Mouse (Mus musculus): ENCODE data around the gene Golph3. TPM values are rescaled to one million over a fixed set of nuclear protein-coding genes. Genes with fewer than 3 reads are reported as not detected.
"Not testable (repeated sequence)": the region's sequence is repeated elsewhere in the genome, so short reads cannot be mapped to it uniquely, and the experiment has no call there.

Golph3 gene
- total RNA-seq, 1 experiment from 2014 or later = 109 TPM

DNA sequence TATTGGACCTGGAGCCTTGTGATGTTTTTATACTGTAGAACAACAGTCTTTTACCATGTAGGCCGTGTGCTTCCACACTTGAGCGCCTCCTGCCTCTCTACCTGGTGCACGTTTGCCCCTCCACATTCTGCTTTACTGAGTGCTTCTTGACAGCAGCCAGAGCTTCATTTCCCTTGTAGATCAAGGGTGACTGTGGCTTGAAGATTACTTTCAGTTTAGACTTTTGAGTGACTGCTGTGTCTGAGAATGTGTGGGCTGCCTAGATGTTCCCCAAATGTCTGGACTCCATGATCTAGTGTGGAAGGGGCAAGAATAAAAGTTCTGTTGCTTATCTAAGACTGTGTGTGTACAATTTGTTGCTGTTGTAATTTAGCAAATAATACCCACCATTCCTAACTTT is 27.7 kb downstream of the Golph3 start:
- ATAC-seq (replicated peaks; ENCODE audit: insufficient number of reproducible peaks, low FRiP score, low TSS enrichment, poor library complexity, severe bottlenecking) = no peak

GRCm38 (mm10) chr15:12349840-12350239 is 28.6 kb downstream of the Golph3 start:
- no peak for ATAC-seq (replicated peaks; ENCODE audit: insufficient number of reproducible peaks, low FRiP score, low TSS enrichment, poor library complexity, severe bottlenecking)

- no peak for ATAC-seq (replicated peaks; ENCODE audit: insufficient number of reproducible peaks, low FRiP score, low TSS enrichment, poor library complexity, severe bottlenecking)
These were observed 30.2 kb downstream of the Golph3 start for GRCm38 (mm10) chr15:12351470-12351869.

DNA sequence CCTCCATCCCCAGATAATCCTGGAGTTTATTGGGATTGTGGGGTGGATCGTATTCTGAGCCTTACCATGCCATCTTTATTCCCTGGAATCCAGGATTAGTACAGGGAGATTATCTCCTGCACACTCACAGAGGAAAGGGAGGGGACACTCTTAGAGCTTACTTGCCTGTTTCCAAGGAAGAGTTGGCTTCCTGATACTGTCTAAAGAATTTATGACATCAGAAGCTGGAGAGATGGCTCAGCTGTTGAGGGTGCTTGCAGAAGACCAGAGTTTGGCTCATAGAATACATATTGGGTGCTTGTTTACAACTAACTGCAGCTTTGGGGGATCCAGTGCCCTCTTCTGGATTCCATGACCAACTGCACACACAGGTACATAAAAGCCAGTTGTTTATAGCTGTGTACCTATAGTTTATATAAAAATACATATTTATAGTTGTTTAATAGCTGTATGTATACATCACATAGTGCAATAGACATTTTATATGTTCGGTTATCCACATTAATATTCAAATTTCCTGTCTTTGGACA is 33.1 kb downstream of the Golph3 start:
- no peak for ATAC-seq (replicated peaks; ENCODE audit: insufficient number of reproducible peaks, low FRiP score, low TSS enrichment, poor library complexity, severe bottlenecking)

DNA sequence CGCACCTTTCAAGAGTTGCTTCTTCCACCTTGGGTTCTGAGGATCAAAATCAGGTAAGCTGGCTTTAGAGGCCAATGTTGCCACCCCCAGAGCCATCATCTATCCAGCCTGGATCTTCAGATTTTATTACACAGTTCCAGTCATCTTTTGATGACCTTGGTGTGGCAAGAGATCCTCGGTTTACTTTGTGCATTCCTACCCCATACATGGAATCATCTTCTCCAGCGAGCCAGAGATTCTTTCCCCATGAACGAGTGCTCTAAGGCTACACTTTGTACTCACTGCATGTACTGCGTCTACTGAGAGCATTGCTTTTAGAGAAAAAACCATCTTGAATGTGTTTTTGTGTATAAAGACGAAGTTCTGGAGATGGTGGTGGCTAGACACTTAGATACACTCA is 34.0 kb downstream of the Golph3 start:
- no peak for ATAC-seq (replicated peaks; ENCODE audit: insufficient number of reproducible peaks, low FRiP score, low TSS enrichment, poor library complexity, severe bottlenecking)

- ATAC-seq (replicated peaks; ENCODE audit: insufficient number of reproducible peaks, low FRiP score, low TSS enrichment, poor library complexity, severe bottlenecking) = no peak
These were observed 34.7 kb downstream of the Golph3 start for GRCm38 (mm10) chr15:12355907-12356306.

DNA sequence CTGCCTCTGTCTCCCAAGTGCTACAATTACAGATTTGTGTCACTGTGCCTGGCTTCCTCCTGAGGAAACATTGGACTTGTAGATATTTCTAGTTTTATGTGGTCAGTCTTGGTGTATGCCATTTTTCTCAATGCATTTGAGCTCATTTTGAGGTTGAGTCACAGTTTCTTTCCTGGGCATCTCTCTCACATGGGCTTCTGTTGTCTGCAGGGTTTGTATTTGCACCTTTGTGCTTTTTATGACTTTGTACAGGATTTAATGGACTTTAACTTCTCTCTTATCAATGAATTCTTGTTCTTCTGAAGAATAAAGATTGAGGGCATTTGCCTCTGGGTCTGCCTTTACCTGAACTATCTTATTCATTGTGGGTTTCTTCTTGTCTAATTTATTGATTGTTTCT is 36.2 kb downstream of the Golph3 start:
- ATAC-seq (replicated peaks; ENCODE audit: insufficient number of reproducible peaks, low FRiP score, low TSS enrichment, poor library complexity, severe bottlenecking) = no peak

DNA sequence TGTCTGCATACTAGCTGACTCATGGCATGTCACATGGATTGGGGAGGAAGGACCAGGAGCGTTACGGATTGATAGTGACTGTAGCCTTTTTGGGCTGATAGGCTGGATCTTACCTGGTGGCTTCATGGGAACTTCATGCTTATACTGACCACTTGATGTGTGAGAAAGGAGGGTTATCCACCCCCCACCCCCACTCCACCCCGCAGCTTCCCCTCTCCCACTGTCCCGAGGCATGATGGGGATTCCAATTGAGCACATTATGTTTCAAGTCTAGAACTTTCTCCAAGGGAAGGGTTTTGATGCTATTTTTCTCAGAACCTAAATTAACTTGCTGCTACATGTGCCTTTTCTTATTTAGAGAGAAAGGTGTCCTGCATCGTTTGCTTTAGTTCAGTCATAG is 37.1 kb downstream of the Golph3 start:
- ATAC-seq (replicated peaks; ENCODE audit: insufficient number of reproducible peaks, low FRiP score, low TSS enrichment, poor library complexity, severe bottlenecking) = no peak

GRCm38 (mm10) chr15:12360519-12361212 is 39.4 kb downstream of the Golph3 start:
- no peak for ATAC-seq (replicated peaks; ENCODE audit: insufficient number of reproducible peaks, low FRiP score, low TSS enrichment, poor library complexity, severe bottlenecking)

DNA sequence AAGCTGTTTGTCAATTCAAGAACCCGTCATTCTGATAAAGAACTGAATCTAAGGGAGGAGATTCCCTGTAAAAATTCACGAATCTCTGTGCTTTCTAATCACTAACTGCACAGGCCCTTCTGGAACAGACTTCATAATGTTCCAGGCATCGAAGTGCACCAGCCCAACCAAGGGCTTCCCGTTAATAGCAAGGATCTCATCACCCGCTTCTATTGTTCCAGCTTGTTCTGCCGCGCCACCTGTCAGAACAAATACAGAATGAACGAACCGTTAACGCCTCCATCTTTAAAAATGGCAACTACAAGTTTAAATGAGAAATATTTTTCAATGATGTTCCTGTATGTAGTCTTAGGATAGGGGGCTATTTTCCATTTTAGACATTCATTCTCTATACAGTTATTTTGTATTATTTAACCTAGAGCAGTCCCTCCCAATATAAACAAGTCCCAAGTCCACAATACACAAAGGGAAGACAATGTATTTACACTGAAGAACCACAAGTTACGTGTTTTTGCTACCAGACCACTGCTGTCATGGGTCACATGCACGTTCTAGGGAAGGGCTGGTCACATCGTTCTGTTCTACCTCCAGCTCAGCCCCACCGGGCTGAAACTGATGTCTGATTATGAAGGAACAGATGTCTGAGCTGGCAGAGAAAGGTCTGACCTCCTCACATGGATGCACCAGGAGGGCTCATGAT is 40.9 kb downstream of the Golph3 start:
- ATAC-seq (replicated peaks; ENCODE audit: insufficient number of reproducible peaks, low FRiP score, low TSS enrichment, poor library complexity, severe bottlenecking) = no peak

DNA sequence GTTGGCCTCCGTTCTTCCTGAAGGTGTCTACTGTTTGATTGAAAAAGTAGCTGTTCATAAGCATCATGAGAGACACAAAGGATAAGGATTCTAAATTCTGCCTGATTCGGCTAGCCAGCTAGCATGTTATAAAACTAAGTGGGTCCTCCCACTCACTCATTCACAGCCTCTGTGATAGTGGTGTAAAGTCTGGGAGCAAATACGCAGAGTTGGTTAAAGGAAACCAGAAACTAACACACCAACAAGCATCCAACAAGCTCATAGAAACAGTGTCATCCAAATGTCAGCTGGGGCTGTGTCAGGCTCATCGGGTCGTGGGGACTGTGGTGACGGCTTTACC is 41.4 kb downstream of the Golph3 start:
- ATAC-seq (replicated peaks; ENCODE audit: insufficient number of reproducible peaks, low FRiP score, low TSS enrichment, poor library complexity, severe bottlenecking) = no peak

DNA sequence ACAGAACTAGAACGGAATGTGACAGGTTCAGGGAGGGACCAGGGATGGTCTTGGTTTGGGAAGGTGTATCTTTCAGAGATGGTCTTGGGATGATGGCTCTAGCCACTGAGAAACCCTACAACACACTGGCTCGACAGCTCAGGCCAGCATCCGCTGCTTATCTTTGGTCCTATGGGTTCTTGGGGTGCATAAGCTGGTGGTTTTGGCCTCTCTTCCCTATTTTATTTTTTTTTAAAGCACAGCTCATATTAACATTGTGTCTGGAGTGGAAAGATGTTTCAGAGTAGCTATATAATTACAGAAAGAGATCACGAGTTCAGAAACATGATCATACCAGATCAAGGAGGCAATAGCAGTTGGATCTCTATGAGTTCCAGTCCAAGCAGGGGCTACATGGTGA is 42.8 kb downstream of the Golph3 start:
- no peak for ATAC-seq (replicated peaks; ENCODE audit: insufficient number of reproducible peaks, low FRiP score, low TSS enrichment, poor library complexity, severe bottlenecking)

DNA sequence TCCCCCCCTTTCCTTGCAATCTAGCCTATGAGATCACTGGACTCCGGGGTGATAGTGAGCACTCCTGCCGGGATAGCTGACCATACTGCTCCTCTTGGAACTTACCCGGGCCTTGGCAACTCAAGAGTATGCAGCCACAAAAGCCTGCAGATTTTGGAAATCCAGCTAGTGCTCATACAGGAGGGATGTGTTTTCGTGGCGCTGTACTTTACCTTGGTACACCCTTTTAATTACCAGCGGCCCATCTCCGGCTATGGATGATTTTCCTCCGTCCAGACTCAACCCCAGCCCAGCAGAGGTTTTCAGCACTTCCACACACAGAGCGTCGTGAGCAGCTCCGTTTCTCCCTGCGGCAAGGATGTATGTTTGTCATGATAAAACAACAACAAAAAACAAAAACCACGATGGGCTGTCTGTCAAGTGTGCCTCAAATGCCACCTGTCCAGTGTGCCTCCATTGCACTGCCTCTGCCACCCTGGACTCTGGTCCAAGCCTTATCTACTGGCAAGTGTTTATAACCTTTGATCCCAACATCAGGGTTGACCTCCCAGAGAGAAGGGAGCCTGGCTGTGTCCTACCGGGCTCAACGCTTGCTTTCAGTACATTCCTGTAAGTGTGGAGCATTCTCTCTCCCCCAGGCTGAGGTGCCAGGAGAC is 44.3 kb downstream of the Golph3 start:
- no peak for ATAC-seq (replicated peaks; ENCODE audit: insufficient number of reproducible peaks, low FRiP score, low TSS enrichment, poor library complexity, severe bottlenecking)

- ATAC-seq (replicated peaks; ENCODE audit: insufficient number of reproducible peaks, low FRiP score, low TSS enrichment, poor library complexity, severe bottlenecking) = no peak
These were observed 44.8 kb downstream of the Golph3 start for GRCm38 (mm10) chr15:12366072-12366469.

DNA sequence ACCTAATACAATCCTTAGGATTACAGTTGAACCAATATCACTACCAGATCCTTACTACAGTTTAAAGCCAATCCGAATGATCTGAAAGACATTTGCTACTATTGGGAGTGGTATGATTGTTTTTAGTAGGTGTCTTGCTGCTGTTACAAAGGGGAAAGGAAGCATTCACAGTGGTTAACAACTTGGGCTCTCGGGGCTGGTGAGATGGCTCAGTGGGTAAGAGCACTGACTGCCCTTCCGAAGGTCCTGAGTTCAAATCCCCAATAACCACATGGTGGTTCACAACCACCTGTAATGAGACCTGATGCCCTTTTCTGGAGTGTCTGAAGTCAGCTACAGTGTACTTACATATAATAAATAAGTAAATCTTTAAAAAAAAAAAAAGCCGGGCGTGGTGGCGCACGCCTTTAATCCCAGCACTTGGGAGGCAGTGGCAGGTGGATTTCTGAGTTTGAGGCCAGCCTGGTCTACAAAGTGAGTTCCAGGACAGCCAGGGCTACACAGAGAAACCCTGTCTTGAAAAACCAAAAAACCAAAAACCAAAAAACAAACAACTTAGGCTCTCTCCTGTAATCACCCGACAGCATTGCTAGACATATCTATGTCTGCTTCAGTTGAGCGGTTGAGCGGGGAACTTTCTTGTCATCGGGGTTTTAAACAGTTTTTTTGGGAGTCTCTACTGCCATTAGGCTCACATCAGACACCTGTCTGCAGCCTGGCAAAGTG is 45.5 kb downstream of the Golph3 start:
- not testable (repeated sequence) for ATAC-seq (replicated peaks; ENCODE audit: insufficient number of reproducible peaks, low FRiP score, low TSS enrichment, poor library complexity, severe bottlenecking)

GRCm38 (mm10) chr15:12367306-12368080 is 46.2 kb downstream of the Golph3 start:
- no peak for ATAC-seq (replicated peaks; ENCODE audit: insufficient number of reproducible peaks, low FRiP score, low TSS enrichment, poor library complexity, severe bottlenecking)

- ATAC-seq (replicated peaks; ENCODE audit: insufficient number of reproducible peaks, low FRiP score, low TSS enrichment, poor library complexity, severe bottlenecking) = no peak
These were observed 47.1 kb downstream of the Golph3 start for GRCm38 (mm10) chr15:12368357-12368756.

- ATAC-seq (replicated peaks; ENCODE audit: insufficient number of reproducible peaks, low FRiP score, low TSS enrichment, poor library complexity, severe bottlenecking) = no peak
These were observed 47.6 kb downstream of the Golph3 start for GRCm38 (mm10) chr15:12368850-12369249.

DNA sequence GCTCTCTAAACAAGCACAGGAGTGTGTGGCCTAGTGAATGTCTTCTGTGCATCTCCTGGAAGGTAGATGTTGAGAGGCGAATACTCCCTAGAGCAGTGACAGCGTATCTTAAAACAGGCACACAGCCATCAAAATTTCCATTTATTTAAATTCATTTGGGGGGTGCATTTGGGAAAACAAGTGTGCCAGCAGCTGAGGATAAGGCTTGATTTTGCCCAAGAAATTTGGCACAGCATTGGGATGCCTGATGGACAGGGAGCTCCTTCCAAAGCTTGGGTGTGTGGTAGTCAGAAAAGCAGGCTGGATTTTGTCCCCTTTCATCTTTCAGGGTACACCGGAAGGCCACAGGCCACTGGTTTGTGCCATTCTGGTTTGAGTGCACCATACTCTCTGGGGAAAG is 48.8 kb downstream of the Golph3 start:
- no peak for ATAC-seq (replicated peaks; ENCODE audit: insufficient number of reproducible peaks, low FRiP score, low TSS enrichment, poor library complexity, severe bottlenecking)
